Mouse (Mus musculus) c-Kit-positive CD71-negative TER-119-negative erythroid progenitor cells, embryonic 14.5 days (primary cell): ENCODE measurements around the gene Fam71f2.
A peak's percentile ranks its signal among the peaks of the same experiment; 100 is the strongest.

ENCODE experiments used
- DNase-seq: peaks from one replicate; pipeline ENCODE4 v3.0.0-alpha.2; 2013; ENCODE audit warnings: low read depth

Gene Fam71f2

DNA sequence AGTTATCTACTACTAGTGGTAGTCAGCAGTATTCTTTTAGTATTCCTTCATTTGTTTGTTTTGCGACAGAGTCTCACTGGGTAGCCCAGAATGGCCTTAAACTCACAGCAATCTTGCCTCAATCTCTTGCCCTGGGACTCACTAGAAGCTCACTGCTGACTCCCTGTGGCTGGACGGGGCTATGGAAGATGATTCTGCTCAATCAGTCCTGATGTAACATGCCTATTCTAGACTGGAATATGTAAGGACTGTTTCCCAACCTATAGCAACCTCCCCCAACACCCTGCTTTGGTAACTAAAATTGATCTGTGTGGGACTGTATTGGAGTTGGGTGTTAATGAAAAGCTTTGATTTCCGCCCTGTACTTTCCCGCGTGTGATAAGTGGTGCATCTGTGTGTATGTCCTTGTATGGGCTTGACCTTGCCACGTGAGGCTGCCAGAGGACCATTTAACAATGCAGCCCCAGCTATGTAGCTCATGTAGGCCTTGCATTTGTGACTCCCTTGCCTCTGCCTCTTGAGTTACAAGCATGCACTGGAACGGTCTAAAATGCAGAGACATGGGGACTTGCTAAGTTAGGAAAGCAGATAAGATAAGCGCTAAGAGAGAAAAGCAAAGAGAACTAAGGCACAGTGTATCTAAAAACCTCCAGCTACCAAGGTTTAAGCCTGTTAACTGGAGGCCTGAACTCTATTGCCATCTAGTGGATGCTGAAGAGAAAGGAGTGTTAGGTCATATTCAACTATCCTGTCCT lies 703 bp upstream of the Fam71f2 start:
- peak; percentile 51 for DNase-seq

DNA sequence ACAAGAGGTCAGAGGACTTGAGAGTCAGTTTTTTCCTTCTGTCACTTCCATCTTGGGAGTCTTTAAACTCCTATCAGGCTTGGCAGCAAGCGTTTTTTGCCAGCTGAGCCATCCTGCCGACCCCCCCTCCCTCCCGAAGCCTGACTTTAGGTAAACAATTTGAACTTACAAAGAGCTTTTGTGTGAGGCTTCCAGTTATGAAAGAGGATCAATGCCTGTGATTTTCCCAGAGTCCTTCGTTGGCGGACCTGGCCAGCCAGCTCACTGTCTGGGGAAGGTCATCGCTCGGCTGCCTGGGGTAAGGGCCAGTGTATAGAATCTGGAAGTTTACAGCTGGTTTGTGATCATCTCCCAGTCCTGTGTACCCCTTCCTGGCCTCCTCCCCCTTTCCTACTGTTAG lies 1.3 kb downstream of the Fam71f2 start:
- DNase-seq = no peak

DNA sequence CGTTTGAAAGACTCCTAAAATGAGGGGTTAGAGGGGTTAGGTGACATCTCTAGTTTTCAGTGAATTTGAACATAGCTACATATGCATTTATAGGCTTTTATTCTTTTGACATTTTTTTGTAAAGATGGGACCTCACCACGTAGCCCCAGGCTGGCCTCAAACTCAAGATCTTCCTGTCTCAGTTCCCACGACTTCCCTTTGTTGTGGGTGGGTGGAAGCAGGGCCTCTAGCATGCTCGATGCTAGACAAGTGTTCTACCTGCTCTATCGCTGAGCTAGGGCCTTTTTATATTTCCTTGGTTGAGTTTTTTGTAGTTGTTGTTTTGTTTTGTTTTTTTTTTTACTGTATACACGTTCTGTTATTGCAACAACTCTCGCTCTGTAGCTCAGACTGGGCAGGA lies 7.5 kb downstream of the Fam71f2 start:
- no peak for DNase-seq

DNA sequence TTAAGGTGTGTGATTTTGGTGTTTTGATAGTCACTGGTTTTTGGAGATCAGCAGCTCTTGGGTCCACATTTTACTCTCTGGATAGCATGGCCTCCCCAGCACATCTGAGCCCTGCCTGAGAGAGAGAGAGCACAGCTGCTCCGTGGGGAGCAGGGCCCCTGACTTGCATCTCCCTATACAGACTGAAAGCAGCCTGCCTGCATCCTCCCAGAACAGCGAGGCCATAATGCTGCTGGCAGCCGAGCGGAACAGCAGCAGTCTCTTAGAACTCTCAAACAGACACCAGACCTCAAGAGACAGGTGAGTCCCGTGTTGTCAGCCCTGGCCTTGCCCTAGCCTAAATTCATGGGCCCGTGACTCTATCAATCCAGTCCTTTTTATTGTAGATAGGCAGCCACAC lies 8.1 kb downstream of the Fam71f2 start:
- no peak for DNase-seq

DNA sequence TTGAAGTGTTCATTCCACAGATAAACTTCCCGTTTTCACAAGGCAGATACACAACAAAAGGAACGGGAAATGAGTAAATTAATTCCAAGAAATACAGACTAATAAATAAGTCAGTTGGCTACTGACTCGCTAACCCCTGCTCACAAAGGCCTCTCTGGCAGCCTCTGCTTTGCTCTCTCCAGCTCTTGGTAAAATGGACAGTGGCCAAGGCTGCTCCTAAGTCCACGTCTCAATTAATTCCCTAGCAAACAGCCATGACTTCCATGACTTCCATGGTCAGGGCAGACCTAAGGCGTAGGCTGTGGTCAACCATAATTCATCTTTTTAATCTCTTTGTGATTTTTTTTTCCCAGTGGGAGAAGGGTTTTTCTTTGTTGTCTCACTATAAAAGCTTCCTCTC lies 8.6 kb downstream of the Fam71f2 start:
- no peak for DNase-seq

DNA sequence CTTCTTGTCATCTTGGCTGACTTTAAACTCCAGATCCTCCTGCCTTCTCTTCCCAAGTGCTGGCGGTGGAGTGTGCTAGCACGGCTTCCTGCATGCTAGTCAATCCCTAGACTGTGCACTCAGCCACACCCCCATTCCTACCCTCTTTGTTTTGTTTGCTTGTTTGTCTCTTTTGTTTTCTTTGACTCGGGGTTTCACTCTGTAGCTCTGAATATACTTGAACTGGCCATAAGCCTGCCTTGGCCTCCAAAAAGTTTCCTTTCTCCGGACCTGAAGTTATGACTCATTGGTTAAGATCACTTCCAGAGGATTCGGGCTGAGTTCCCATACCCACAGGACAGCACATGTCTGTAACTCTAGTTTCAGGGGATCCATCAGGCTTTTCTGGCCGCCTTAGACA lies 9.3 kb downstream of the Fam71f2 start:
- DNase-seq = no peak

DNA sequence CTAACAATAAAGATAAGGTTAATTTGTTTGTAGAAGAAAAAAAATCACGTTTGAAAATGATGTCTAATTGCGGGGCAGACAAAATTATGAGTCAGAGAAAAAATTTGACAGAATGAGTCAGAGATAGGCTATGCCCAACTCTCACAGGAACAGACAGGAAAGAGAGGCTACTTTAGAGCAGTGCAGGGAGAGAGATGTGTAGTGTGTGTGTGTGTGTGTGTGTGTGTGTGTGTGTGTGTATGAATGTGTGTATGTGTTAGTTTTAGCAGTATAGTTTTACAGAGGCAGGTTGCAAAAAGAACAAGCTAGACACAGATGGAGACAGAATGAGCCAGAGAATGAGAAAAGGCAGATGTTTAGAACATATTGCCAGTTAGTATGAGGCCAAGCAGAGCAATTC lies 19.7 kb downstream of the Fam71f2 start:
- no peak for DNase-seq

DNA sequence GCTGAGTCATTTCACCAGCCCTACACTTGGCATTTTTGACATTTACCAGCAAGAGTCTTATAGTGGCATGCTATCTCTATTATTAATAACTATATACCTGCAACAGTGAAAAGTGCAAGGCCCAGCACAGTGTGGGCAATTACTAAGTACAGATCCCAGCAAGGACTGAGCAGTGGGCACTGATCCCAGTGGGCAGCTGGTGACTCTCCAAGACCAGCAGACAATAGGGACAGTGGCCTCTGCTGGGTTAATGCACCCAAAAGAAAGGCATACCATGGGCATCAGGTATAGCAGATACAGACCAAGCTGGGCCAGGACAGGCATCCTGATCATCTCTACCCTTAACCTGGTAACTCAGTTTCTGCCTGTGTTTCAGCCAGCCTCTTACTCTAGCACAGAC lies 23.9 kb downstream of the Fam71f2 start:
- DNase-seq = no peak

DNA sequence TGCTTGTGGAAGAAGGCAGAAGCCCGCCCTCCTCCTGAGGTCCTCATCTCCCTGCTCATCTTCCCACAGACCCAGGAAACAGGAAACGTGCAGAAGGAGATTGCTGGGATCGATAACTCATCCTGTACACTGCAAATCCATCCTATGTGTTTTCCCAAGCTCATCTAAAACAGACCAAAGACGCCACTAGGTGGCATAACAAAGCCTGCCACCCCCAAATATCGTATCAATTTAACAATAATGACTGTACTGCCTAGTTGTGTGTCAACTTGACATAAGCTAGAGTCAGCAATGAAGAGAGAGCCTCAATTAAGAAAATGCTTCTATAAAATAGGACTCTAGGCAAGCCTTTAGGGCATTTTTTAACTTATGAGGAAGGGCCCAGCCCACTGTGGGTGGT lies 24.3 kb downstream of the Fam71f2 start:
- no peak for DNase-seq

DNA sequence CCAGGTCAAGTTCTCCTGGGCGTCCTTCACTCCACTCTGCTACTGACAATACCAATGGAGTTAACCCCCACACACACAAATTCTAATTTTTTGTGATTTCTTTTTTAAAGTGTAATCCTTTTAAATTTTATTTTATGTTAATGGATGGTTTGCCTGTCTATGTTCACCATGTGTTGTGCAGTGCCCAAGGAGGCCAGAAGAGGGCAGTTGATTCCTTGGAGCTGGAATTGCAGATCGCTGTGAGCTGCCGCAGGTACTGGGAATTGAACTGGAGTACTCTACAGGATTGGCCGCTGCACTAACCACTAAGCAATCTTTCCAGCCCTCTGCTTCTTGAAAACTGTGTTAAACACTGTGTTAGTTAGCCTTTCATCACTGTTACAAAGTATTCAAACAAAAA lies 26.1 kb downstream of the Fam71f2 start:
- no peak for DNase-seq

DNA sequence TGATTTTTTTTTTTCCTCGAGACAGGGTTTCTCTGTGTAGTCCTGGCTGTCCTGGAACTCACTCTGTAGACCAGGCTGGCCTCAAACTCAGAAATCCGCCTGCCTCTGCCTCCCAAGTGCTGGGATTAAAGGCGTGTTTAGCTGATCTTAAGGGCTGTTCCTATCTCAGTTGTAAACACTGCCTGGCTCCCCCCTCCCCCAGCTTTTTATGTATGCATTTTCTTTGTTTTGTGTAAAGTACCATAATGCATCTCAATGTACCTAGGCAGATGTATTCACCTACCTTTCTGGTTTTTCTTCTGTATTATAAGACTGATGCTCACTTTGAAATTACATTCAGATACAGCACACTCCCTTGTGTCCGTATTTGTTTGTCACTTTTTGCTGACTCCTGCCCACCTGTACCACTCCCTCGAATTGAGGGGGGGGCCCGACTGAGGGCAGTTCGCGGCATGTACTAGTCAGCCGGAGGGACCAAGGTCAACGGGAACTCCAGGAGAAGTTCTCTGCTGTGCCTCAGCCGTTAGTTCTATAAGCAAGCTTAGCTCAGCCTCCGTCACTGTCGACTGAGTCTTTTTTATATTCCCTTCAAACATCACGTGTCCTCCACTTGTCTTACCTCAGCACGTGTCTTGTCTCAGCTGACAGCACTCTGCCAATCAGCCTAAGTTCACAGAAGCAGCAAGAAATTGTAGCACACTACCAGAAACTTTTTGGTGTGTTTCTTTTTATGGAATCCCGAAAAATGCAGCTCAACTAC lies 29.6 kb downstream of the Fam71f2 start:
- no peak for DNase-seq

DNA sequence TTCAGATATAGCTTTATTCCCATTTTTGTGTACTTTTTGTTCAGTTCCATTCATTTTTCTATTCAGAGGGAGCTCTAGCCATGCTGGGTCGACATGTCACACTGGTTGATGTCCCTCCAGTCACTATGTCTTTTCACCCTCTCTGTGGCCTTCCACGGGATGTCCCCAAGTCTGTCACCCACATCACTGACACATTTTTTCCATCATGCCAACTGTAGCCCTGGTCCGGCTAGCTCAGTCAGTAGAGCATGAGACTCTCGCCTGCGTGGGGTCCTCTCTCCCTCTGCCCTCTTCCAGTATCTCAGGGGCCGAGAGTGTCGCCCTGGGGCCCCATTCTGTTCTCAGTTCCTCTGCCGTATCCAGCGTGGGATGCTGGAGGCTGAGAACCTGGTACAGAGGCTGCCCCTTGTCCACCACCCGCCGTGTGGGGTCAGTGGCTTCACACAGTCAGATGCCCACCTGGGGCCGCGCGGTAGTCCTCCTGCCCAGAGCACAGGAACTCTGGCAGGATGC lies 34.4 kb downstream of the Fam71f2 start:
- DNase-seq = no peak

DNA sequence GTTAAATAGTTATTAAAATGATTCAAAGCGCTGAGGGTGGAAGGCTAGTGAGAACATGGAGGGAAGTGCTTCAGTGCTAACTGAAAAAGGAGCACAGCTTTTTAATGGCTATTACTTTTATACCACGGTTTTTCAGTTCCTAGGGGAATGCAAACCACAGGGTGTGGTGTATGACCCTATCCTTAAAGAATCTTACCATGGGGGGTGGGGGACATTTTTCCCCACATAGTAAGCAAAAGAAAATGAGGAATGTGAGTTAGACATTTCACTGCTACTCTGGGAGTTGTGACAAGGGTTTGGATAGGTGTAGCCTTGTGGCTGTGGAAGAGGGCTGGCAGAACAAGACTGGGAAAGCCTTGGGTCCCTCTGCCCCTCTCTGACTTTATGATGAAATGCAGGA lies 37.9 kb downstream of the Fam71f2 start:
- no peak for DNase-seq

DNA sequence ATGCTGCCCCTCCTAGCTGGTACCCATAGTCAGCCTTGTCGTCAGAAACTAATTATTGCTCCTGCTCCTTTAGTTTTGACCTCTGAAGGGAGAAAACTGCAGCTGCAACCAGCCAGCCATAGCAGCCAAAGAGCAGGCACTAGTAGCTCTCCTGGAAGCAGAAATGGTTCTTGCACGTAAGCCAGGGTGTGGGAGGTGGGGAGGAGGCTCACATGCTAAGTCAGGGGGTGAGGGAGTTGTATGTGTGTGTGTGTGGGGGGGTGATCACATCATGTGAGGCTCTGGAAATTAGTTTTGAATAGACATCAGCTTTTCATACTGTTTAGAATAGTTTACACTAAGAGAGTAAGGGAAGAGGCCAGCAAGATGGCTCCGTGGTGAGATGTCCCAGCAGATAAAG lies 38.5 kb downstream of the Fam71f2 start:
- no peak for DNase-seq

DNA sequence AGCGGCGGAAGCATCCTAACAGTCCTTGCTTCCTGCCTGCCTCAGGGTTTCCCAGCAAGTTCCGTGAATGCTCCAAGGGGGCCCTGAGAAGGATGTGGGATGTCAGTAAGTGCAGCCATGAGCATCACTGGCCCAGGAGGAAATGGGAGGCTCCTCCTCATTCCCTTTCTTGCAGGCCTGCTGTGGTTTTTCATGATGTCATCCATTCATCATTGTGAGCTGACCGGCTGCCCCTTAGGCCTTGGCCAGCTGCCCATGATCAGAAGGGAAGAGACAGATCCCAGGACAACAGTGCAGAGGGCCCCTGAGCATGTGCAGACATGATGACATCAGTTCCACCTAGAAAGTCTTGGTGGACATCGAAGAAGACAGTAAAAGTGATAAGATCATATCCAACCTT lies 39.5 kb downstream of the Fam71f2 start, which contains the start of gene Fam71f1:
TSS of gene Fam71f1 (plus strand) at position 262 of the 400 bp plus-strand sequence.
- no peak for DNase-seq

DNA sequence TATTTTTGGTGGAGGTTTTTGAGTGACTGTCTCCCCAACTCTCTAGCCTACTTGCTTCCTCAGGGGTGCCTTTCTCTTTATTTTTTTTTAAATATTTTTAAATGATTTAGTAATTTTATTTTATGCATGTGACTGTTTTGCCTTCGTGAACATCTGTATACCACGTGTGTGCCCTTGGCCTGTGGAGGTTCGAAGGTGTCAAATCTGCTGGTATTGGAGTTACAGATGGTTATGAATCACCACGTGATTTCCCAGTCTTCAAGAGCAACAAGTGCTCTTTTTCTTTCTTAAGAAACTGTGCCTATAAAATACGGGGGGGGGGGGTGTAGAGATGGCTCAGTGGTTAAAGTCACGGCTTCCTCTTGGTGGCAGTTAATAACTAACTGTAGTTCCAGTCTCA lies 42.2 kb downstream of the Fam71f2 start:
- DNase-seq = no peak

DNA sequence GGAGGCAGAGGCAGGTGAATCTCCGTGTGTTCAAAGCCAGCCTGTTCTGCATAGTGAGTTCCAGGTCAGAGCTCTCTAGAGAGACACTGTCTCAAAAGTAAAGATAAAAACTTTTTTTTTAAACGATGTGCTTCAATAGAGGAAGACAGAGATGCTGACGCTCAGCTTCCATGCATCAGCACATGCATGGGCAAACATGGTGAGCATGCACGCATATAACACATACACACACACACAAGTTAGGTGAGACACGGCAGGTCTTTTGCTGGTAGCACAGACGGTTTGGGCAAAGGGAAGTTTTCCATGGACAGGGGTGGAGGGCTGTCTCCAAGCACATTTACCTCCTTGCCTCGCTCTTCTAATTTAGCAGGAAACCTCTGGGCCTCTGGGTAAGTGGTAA lies 42.8 kb downstream of the Fam71f2 start:
- no peak for DNase-seq

DNA sequence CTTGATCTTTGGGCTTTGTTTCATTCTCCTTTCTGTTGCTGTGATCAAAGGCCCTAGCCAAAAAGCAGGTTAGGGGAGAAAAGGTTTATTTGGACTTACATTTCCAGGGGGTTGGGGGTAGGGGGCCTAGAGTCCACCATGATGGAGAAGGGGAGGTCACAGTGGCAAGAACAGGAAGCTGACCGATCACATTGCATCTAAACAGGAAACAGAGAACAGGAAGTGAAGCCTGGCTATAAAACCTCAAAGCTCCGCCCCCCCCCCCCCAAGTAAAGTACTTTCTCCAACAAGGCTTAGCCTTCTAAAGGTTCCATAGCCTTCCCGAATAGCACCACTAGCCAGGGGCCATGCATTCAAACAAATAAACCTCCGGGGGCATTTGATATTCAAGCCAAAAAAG lies 43.3 kb downstream of the Fam71f2 start:
- no peak for DNase-seq

DNA sequence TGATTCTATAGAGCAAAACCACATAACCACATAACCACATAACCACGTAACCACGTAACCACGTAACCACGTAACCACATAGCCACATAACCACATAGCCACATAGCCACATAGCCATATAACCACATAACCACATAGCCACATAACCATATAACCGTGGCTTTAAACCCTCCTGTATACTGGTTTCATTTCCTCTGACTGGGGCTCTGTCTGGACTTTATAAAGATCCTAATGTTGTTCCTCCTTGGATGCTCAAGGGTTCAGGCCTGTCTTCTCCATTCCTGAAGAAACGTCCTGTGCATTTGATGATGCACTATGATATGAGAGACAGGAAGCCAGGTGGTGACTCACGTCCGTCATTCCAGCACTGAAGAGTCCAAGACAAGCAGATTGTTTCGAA lies 47.6 kb downstream of the Fam71f2 start:
- DNase-seq = no peak

DNA sequence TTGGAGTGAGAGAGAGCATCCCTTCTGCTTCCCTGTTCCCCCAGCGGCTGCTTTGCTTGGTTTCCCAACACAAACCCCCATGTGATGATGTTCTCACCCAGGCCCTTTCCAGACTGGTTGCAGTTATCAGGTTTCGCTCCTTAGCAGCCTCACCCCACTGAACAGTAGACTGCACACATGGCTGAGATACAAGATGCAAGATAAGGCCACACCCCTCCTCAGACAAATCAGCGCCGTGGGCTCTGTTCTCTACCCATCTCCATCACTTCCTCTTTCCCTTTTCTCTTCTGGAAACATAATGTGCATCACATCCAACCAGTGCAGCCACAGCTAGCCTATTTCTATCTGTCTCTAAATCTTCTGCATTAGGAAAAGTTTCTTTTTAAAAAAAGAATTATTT lies 50.1 kb downstream of the Fam71f2 start:
- no peak for DNase-seq
